Mouse (Mus musculus): ENCODE results near the gene Bok. TPM values are rescaled to one million over a fixed set of nuclear protein-coding genes. Genes with fewer than 3 reads are reported as not detected.

Bok gene
- polyA plus RNA-seq, 1 experiment from 2014 or later = 66.9 TPM

DNA sequence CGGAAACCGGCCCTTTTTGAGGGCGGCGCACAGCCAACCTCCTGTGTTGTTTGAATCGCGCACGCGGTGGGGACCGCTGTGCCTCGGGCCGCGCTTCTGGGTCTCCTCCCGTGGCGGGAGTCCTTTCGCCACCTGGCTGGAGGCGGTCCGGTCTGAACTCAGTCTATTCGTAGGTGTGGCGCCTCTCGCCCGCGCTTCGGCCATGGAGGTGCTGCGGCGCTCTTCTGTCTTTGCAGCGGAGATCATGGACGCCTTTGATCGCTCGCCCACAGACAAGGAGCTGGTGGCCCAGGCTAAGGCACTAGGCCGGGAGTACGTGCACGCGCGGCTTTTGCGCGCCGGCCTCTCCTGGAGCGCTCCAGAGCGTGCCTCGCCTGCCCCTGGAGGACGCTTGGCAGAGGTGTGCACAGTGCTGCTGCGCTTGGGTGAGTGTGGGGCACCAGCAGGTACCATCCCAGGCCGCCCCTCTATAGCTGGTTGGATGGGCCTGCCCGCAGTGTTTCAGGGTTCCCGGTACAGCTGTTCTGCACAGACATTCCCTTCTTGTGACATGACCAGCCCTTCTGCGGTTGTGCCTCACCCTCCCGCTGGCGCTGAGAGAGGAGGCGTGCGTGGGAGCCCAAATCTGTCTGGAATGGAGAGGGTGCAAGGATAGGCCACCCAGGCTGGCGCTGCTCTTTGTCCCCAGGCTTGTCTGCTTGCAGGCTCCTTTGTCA is 943 bp downstream of the Bok start:
- peaks cover 2% of the 10 kb centered on the region; the same call in 1 of the 2 replicates for H3K4me1 ChIP-seq (replicated peaks; ENCODE audit: control insufficient read depth, insufficient read depth)
- peak; percentile 75 for TF ChIP-seq CTCF (IDR thresholded peaks at IDR 0.05; ENCODE audit: low read depth)
- no peak for TF ChIP-seq EP300 (optimal IDR thresholded peaks at IDR 0.05)
- H3K9ac ChIP-seq (ENCODE audit: low read length) = peak overlapping the region; percentile 74
- ATAC-seq (ENCODE audit: low FRiP score, low TSS enrichment) (peak; percentile 84), DNase-seq (ENCODE audit: low spot score) (peak; percentile 84)
- H3K4me3 ChIP-seq (ENCODE audit: low read depth, low read length) = peak overlapping the region; percentile 65
- 5% methylated on average over 51 of the region's 51 CpGs for whole genome bisulfite sequencing
- H3K27me3 ChIP-seq (ENCODE audit: control insufficient read depth, insufficient read depth, low read length) = no peaks in the 10 kb centered on the region
- H3K36me3 ChIP-seq (ENCODE audit: control insufficient read depth, insufficient read depth, low read length) = peaks cover 3% of the 10 kb centered on the region; the same call in 1 of the 2 replicates
- H3K4me2 ChIP-seq (replicated peaks; ENCODE audit: low read depth) = peak overlapping the region; percentile 94
- peak overlapping the region; percentile 88 for H3K27ac ChIP-seq (replicated peaks)
- H3K9me3 ChIP-seq (ENCODE audit: control insufficient read depth, low read length) = no peaks in the 10 kb centered on the region

- Histone ChIP-seq H3K27me3 (ENCODE audit: control insufficient read depth, insufficient read depth, low read length) (no peaks in the 10 kb centered on the region), H3K27ac (replicated peaks) (peak overlapping the region; percentile 88), H3K9ac (ENCODE audit: low read length) (peak overlapping the region; percentile 74; the same call in 1 of the 2 replicates), H3K4me3 (ENCODE audit: low read depth, low read length) (peak overlapping the region; percentile 65), H3K4me1 (replicated peaks; ENCODE audit: control insufficient read depth, insufficient read depth) (peaks cover 2% of the 10 kb centered on the region; the same call in 1 of the 2 replicates), H3K36me3 (ENCODE audit: control insufficient read depth, insufficient read depth, low read length) (peaks cover 3% of the 10 kb centered on the region; the same call in 1 of the 2 replicates), H3K4me2 (replicated peaks; ENCODE audit: low read depth) (peak overlapping the region; percentile 94), H3K9me3 (ENCODE audit: control insufficient read depth, low read length) (no peaks in the 10 kb centered on the region)
- TF ChIP-seq CTCF (IDR thresholded peaks at IDR 0.05; ENCODE audit: low read depth) (no peak), EP300 (optimal IDR thresholded peaks at IDR 0.05) (no peak)
- no peak for ATAC-seq (ENCODE audit: low FRiP score, low TSS enrichment)
- 32% methylated on average over 3 of the region's 3 CpGs for WGBS
- no peak for DNase-seq (ENCODE audit: low spot score)
Observed at GRCm38 (mm10) chr1:93686961-93687320, 1.5 kb downstream of the Bok start.

GRCm38 (mm10) chr1:93688154-93688553 is 2.7 kb downstream of the Bok start:
- Histone ChIP-seq H3K4me1 (replicated peaks; ENCODE audit: control insufficient read depth, insufficient read depth) (peaks cover 2% of the 10 kb centered on the region; the same call in 1 of the 2 replicates), H3K4me3 (ENCODE audit: low read depth, low read length) (no peak overlapping the region), H3K27ac (replicated peaks) (peak overlapping the region; percentile 49; the same call in 1 of the 2 replicates), H3K9me3 (ENCODE audit: control insufficient read depth, low read length) (no peaks in the 10 kb centered on the region), H3K4me2 (replicated peaks; ENCODE audit: low read depth) (no peak overlapping the region), H3K36me3 (ENCODE audit: control insufficient read depth, insufficient read depth, low read length) (peaks cover 3% of the 10 kb centered on the region; the same call in 1 of the 2 replicates), H3K9ac (ENCODE audit: low read length) (no peak overlapping the region), H3K27me3 (ENCODE audit: control insufficient read depth, insufficient read depth, low read length) (no peaks in the 10 kb centered on the region)
- ATAC-seq (ENCODE audit: low FRiP score, low TSS enrichment) = peak; percentile 81
- 66% methylated on average over 8 of the region's 8 CpGs for WGBS
- TF ChIP-seq EP300 (optimal IDR thresholded peaks at IDR 0.05) (no peak), CTCF (IDR thresholded peaks at IDR 0.05; ENCODE audit: low read depth) (peak; percentile 29; the same call in 1 of the 2 replicates)
- peak; percentile 78 for DNase-seq (ENCODE audit: low spot score)

GRCm38 (mm10) chr1:93689901-93690496 is 4.5 kb downstream of the Bok start:
- Histone ChIP-seq H3K9me3 (ENCODE audit: control insufficient read depth, low read length) (no peaks in the 10 kb centered on the region), H3K27ac (replicated peaks) (no peak overlapping the region), H3K27me3 (ENCODE audit: control insufficient read depth, insufficient read depth, low read length) (no peaks in the 10 kb centered on the region), H3K4me1 (replicated peaks; ENCODE audit: control insufficient read depth, insufficient read depth) (peaks cover 2% of the 10 kb centered on the region; the same call in 1 of the 2 replicates), H3K36me3 (ENCODE audit: control insufficient read depth, insufficient read depth, low read length) (peaks cover 3% of the 10 kb centered on the region), H3K4me2 (replicated peaks; ENCODE audit: low read depth) (no peak overlapping the region), H3K4me3 (ENCODE audit: low read depth, low read length) (no peak overlapping the region), H3K9ac (ENCODE audit: low read length) (no peak overlapping the region)
- DNase-seq (ENCODE audit: low spot score) = no peak
- WGBS = 79% methylated on average over 7 of the region's 7 CpGs
- no peak for ATAC-seq (ENCODE audit: low FRiP score, low TSS enrichment)
- TF ChIP-seq CTCF (IDR thresholded peaks at IDR 0.05; ENCODE audit: low read depth) (no peak), EP300 (optimal IDR thresholded peaks at IDR 0.05) (no peak)

DNA sequence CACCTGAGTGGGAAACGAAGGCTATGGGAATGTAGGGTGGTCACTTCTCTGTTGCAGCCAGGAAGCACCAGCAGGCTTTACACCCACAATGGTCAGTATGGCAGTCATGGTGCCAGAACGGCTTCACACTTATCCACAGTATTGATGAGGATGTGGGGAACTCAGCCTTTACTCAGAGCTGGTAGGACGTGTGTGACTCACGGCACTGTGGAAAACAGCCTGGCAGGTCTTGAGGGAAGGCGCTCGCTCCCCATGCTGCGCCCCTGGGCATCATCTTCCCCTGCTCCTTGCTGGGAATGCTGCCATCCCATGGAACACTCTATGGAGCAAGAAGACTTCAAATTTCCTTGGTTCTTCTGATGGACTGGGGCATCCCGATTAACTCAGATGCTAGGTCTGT is 5.6 kb downstream of the Bok start:
- Histone ChIP-seq H3K4me1 (replicated peaks; ENCODE audit: control insufficient read depth, insufficient read depth) (peaks cover 2% of the 10 kb centered on the region; the same call in 1 of the 2 replicates), H3K27me3 (ENCODE audit: control insufficient read depth, insufficient read depth, low read length) (no peaks in the 10 kb centered on the region), H3K27ac (replicated peaks) (no peak overlapping the region), H3K9me3 (ENCODE audit: control insufficient read depth, low read length) (no peaks in the 10 kb centered on the region), H3K9ac (ENCODE audit: low read length) (no peak overlapping the region), H3K4me3 (ENCODE audit: low read depth, low read length) (no peak overlapping the region), H3K4me2 (replicated peaks; ENCODE audit: low read depth) (no peak overlapping the region), H3K36me3 (ENCODE audit: control insufficient read depth, insufficient read depth, low read length) (peaks cover 3% of the 10 kb centered on the region)
- no peak for ATAC-seq (ENCODE audit: low FRiP score, low TSS enrichment)
- WGBS = 90% methylated on average over 8 of the region's 8 CpGs
- TF ChIP-seq EP300 (optimal IDR thresholded peaks at IDR 0.05) = no peak
- no peak for TF ChIP-seq CTCF (IDR thresholded peaks at IDR 0.05; ENCODE audit: low read depth)
- DNase-seq (ENCODE audit: low spot score) = no peak

Measured in stomach, postnatal 0 days (tissue).